Mouse (Mus musculus) kidney, adult 2 months (tissue): ENCODE results near the gene Rrn3. TPM values are rescaled to one million over a fixed set of nuclear protein-coding genes. Genes with fewer than 3 reads are reported as not detected.

Source experiments
- DNase-seq: peaks from one replicate; pipeline ENCODE4 v3.0.0; 2021
- H3K27ac ChIP-seq: fragments of 200-500 bp; 2 replicates; pipeline ENCODE4 v1.5.1; 2012; ENCODE audit warnings: low read depth, low read length, control low read depth, inconsistent platforms; ENCODE audit not compliant: insufficient read depth
- H3K27me3 ChIP-seq: fragments of 200-500 bp; replicated peaks from 2 replicates; pipeline ENCODE4 v1.6.1; 2012; ENCODE audit warnings: mild to moderate bottlenecking, moderate library complexity, low read length, inconsistent platforms; ENCODE audit not compliant: control insufficient read depth, insufficient read depth
- H3K36me3 ChIP-seq: fragments of 200-500 bp; 2 replicates; pipeline ENCODE4 v1.6.1; 2012; ENCODE audit warnings: mild to moderate bottlenecking, moderate library complexity, low read length, inconsistent platforms; ENCODE audit not compliant: control insufficient read depth, insufficient read depth
- H3K4me1 ChIP-seq: fragments of 200-500 bp; 2 replicates; pipeline ENCODE4 v1.6.1; 2011; ENCODE audit warnings: low read length; ENCODE audit not compliant: control insufficient read depth, insufficient read depth
- H3K4me3 ChIP-seq: fragments of 200-500 bp; 2 replicates; pipeline ENCODE4 v1.5.1; 2011; ENCODE audit warnings: mild to moderate bottlenecking, low read depth, low read length, control low read depth; ENCODE audit not compliant: insufficient read depth
- CTCF ChIP-seq: fragments of 200-500 bp; conservative IDR thresholded peaks from 2 replicates; pipeline ENCODE4 v1.5.1; 2011; ENCODE audit warnings: low read depth, mild to moderate bottlenecking, control low read depth, low read length, moderate library complexity, mixed read lengths; ENCODE audit not compliant: insufficient read depth, insufficient read length
- POLR2A ChIP-seq: fragments of 200-500 bp; IDR thresholded peaks from one replicate; pipeline ENCODE4 v1.6.1; 2011; ENCODE audit warnings: low read depth, low read length, control low read depth
- WGBS: fragments of 180-500 bp; shearing (Covaris S2); methylation state at CpG from one replicate; pipeline ENCODE4 v1.1.7; 2018; 5-methylcytosine and 5-hydroxymethylcytosine counted together
- polyA plus RNA-seq: library from polyadenylated mRNA; depleted of rRNA; stranded (reverse); fragments of >200 nt; gene quantifications from 2 replicates; pipeline ENCODE4 v1.2.3, GENCODE M21; 2012; rRNA removed

Gene Rrn3
- polyA plus RNA-seq, 1 experiment: 11.0 TPM

GRCm38 (mm10) chr16:13848310-13848709 lies 67.8 kb downstream of the Rrn3 start:
- no peak overlapping the region for H3K4me3 ChIP-seq
- peaks cover 3% of the 10 kb centered on the region for H3K36me3 ChIP-seq
- H3K27ac ChIP-seq: no peak overlapping the region
- no peaks in the 10 kb centered on the region for H3K27me3 ChIP-seq
- TF ChIP-seq CTCF: no peak
- no peak for TF ChIP-seq POLR2A
- DNase-seq: no peak
- no peaks in the 10 kb centered on the region for H3K4me1 ChIP-seq
- WGBS: 65% methylated on average over 2 of the region's 2 CpGs

DNA sequence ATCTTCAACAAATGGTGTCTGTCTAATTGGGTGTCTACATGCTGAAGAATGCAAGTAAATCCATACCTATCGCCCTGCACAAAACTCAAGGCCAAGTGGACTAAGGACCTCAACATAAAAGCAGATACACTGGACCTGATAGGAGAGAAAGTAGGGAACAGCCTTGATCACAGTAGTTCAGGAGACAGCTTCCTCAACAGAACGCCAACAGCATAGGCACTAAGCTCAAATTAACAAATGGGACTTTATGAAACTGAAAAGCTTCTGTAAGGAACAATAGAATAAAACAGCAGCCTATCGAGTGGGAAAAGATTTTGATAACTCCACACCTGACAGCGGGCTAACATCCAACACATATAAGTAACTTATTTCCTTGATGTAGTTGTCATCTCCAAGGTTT lies 70.9 kb downstream of the Rrn3 start:
- TF ChIP-seq CTCF: no peak
- TF ChIP-seq POLR2A: no peak
- DNase-seq: no peak
- H3K27ac ChIP-seq: no peak overlapping the region
- no peak overlapping the region for H3K4me3 ChIP-seq
- H3K4me1 ChIP-seq: no peaks in the 10 kb centered on the region
- WGBS: 96% methylated on average over 4 of the region's 4 CpGs
- H3K27me3 ChIP-seq: no peaks in the 10 kb centered on the region
- H3K36me3 ChIP-seq: peaks cover 4% of the 10 kb centered on the region

GRCm38 (mm10) chr16:13853886-13854285 lies 73.4 kb downstream of the Rrn3 start:
- Histone ChIP-seq H3K27ac (no peak overlapping the region), H3K4me3 (no peak overlapping the region), H3K36me3 (peaks cover 7% of the 10 kb centered on the region), H3K27me3 (no peaks in the 10 kb centered on the region), H3K4me1 (no peaks in the 10 kb centered on the region)
- no peak for TF ChIP-seq POLR2A
- TF ChIP-seq CTCF: no peak
- 94% methylated on average over 4 of the region's 4 CpGs for WGBS
- no peak for DNase-seq

Other genes with a start within 250 kb of the Rrn3 start
- 12.3 and 15.1 TPM in 2 replicates for gene Parn, start 112.5 kb upstream of the Rrn3 start, polyA plus RNA-seq
- gene Bfar, start 108.8 kb upstream of the Rrn3 start, polyA plus RNA-seq: 30.2 and 31.2 TPM in 2 replicates
- gene 3110001I22Rik, start 108.8 kb upstream of the Rrn3 start, polyA plus RNA-seq: 0.83 and 0.92 TPM in 2 replicates
- 0.10 and 0.58 TPM in 2 replicates for gene Pla2g10, start 49.7 kb upstream of the Rrn3 start, polyA plus RNA-seq
- 60.5 and 67.9 TPM in 2 replicates for gene Ntan1, start 38.1 kb downstream of the Rrn3 start, polyA plus RNA-seq
- 77.3 and 85.4 TPM in 2 replicates for gene Pdxdc1, start 122.4 kb downstream of the Rrn3 start, polyA plus RNA-seq
- gene Mpv17l, start 122.5 kb downstream of the Rrn3 start, polyA plus RNA-seq: 363 and 893 TPM in 2 replicates
- gene 2900011O08Rik, start 205.9 kb downstream of the Rrn3 start, polyA plus RNA-seq: 0.37 and 0.41 TPM in 2 replicates
- gene Ifitm7, start 206.2 kb downstream of the Rrn3 start, polyA plus RNA-seq: 0.09 and 0.20 TPM in 2 replicates